Mouse (Mus musculus) heart, postnatal 0 days (tissue): ENCODE results near the gene Nup107. TPM values are rescaled to one million over a fixed set of nuclear protein-coding genes. Genes with fewer than 3 reads are reported as not detected.
"Not testable (repeated sequence)": the region's sequence is repeated elsewhere in the genome, so short reads cannot be mapped to it uniquely, and the experiment has no call there.

Source experiments
- ATAC-seq: fragments of 200-750 bp; cut with Nextera tagmentation; 2 replicates; pipeline ENCODE4 v1.8.0; 2017; ENCODE audit warnings: low read depth, moderate number of reproducible peaks, moderate library complexity; ENCODE audit not compliant: insufficient read depth
- DNase-seq: peaks from one replicate; pipeline ENCODE4 v3.0.0-alpha.2; 2016; ENCODE audit warnings: low spot score
- H3K27ac ChIP-seq: fragments of 300-500 bp; sonication (generic); 2 replicates; pipeline ENCODE4 v1.5.1; 2014; ENCODE audit warnings: low read depth, mild to moderate bottlenecking
- H3K27me3 ChIP-seq: fragments of 300-500 bp; sonication (generic); 2 replicates; pipeline ENCODE4 v1.6.1; 2014; ENCODE audit warnings: low read length, mixed read lengths; ENCODE audit not compliant: control insufficient read depth, insufficient read depth
- H3K36me3 ChIP-seq: fragments of 300-500 bp; sonication (generic); replicated peaks from 2 replicates; pipeline ENCODE4 v1.6.1; 2014; ENCODE audit warnings: low read length, mixed read lengths; ENCODE audit not compliant: control insufficient read depth, insufficient read depth
- H3K4me1 ChIP-seq: fragments of 300-500 bp; sonication (generic); 2 replicates; pipeline ENCODE4 v1.6.1; 2014; ENCODE audit warnings: antibody characterized with exemption; ENCODE audit not compliant: control insufficient read depth, insufficient read depth
- H3K4me2 ChIP-seq: fragments of 300-500 bp; sonication (generic); 2 replicates; pipeline ENCODE4 v1.6.1; 2014; ENCODE audit warnings: low read depth, mild to moderate bottlenecking, low read length, moderate library complexity
- H3K4me3 ChIP-seq: fragments of 300-500 bp; sonication (generic); 2 replicates; pipeline ENCODE4 v1.5.1; 2014; ENCODE audit warnings: low read depth, low read length
- H3K9ac ChIP-seq: fragments of 300-500 bp; sonication (generic); replicated peaks from 2 replicates; pipeline ENCODE4 v1.6.1; 2014; ENCODE audit warnings: low read depth, low read length, mixed read lengths
- H3K9me3 ChIP-seq: fragments of 300-500 bp; sonication (generic); replicated peaks from 2 replicates; pipeline ENCODE4 v1.6.1; 2016; ENCODE audit warnings: low read length; ENCODE audit not compliant: control insufficient read depth
- CTCF ChIP-seq: IDR thresholded peaks from 2 replicates; pipeline ENCODE4 v1.5.1; 2016; ENCODE audit warnings: antibody characterized with exemption, control low read depth, low read depth
- EP300 ChIP-seq: IDR thresholded peaks from 2 replicates; pipeline ENCODE4 v1.6.1; 2016; ENCODE audit warnings: antibody characterized with exemption, low read depth
- WGBS: fragments of 180-500 bp; shearing (Covaris S2); extraction: QIAGEN DNeasy Blood & Tissue Kit; methylation state at CpG from one replicate; pipeline ENCODE4 v1.1.7; 2014; 5-methylcytosine and 5-hydroxymethylcytosine counted together
- polyA plus RNA-seq: library from polyadenylated mRNA; unstranded; fragments of >200 nt; fragmentation: Nextera tagmentation; extraction: Ambion mirVana; gene quantifications from 2 replicates; pipeline ENCODE4 v1.2.1, GENCODE M21; 2015
- total RNA-seq: library from RNA; depleted of rRNA; stranded (reverse); fragments of >200 nt; gene quantifications from 2 replicates; pipeline ENCODE4 v1.2.3, GENCODE M21; 2014; ENCODE audit warnings: low replicate concordance

Nup107 gene
- total and polyA plus RNA-seq, 2 experiments from 2014 or later, result 18.6 to 23.6 TPM

DNA sequence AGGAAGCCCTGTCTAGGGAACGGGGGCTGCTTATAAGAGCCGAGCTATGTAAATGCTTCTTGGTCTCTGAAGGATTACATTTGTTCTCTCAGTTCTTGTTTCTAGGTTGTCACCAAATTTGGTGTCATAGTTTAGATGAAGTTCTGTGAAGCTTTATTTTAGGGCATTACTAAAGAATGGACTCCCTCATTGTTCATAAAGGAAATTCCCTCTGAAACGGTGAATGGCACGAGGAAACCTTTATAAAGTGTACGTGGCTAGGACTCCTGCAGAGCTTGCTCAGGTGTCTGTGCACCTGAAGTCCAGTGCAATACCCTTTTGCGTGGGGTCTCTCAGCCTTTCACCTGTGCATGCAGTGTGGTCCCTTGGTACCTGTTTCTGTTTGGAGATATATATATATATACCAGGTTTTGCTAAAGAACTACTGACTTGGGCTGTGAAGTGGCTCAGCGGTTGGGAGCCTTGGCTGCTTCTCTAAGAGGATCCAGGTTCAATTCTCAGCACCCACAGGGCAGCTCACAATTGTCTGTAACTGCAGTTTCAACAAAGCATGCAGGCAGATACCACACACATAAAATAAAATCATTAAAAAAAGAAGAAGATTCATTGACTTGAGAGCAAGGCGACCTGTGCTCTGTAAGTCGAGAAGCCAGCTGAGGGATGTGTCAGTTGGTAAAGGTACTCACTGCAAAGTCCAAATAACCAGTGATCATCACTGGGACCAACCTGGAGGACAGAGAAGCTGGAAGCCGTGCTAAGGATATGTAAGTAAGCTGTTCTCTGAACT is 32.5 kb downstream of the Nup107 start:
- Histone ChIP-seq H3K4me2 (no peak overlapping the region), H3K27ac (no peak overlapping the region), H3K27me3 (no peaks in the 10 kb centered on the region), H3K4me1 (no peaks in the 10 kb centered on the region), H3K36me3 (peaks cover 94% of the 10 kb centered on the region), H3K9me3 (no peaks in the 10 kb centered on the region), H3K4me3 (no peak overlapping the region), H3K9ac (no peak overlapping the region)
- WGBS, result 91% methylated on average over 10 of the region's 10 CpGs
- TF ChIP-seq CTCF (no peak), EP300 (no peak)
- no peak for DNase-seq
- no peak for ATAC-seq

GRCm38 (mm10) chr10:117758749-117759727 is 33.5 kb downstream of the Nup107 start:
- TF ChIP-seq CTCF (no peak), EP300 (no peak)
- Histone ChIP-seq H3K4me3 (no peak overlapping the region), H3K9ac (no peak overlapping the region), H3K27me3 (no peaks in the 10 kb centered on the region), H3K4me2 (no peak overlapping the region), H3K27ac (no peak overlapping the region), H3K9me3 (no peaks in the 10 kb centered on the region), H3K4me1 (no peaks in the 10 kb centered on the region), H3K36me3 (peaks cover 94% of the 10 kb centered on the region)
- 84% methylated on average over 18 of the region's 18 CpGs for WGBS
- ATAC-seq (no peak), DNase-seq (no peak)

- not testable (repeated sequence) for H3K4me2 ChIP-seq, H3K4me3 ChIP-seq, ATAC-seq, H3K27ac ChIP-seq, H3K9ac ChIP-seq, H3K9me3 ChIP-seq, H3K27me3 ChIP-seq, DNase-seq, H3K4me1 ChIP-seq
- peaks cover 91% of the 10 kb centered on the region for H3K36me3 ChIP-seq
- WGBS, result 95% methylated on average over 3 of the region's 3 CpGs
Measured at GRCm38 (mm10) chr10:117758344-117758743, 34.2 kb downstream of the Nup107 start.

GRCm38 (mm10) chr10:117757796-117758342 is 34.6 kb downstream of the Nup107 start:
- TF ChIP-seq CTCF, result no peak
- no peak for TF ChIP-seq EP300

GRCm38 (mm10) chr10:117757259-117757658 is 35.2 kb downstream of the Nup107 start:
- H3K9ac ChIP-seq, result no peak overlapping the region
- H3K4me3 ChIP-seq, result no peak overlapping the region
- H3K9me3 ChIP-seq, result no peaks in the 10 kb centered on the region
- no peak overlapping the region for H3K27ac ChIP-seq
- TF ChIP-seq CTCF (no peak), EP300 (no peak)
- no peak overlapping the region for H3K4me2 ChIP-seq
- no peaks in the 10 kb centered on the region for H3K4me1 ChIP-seq
- no peaks in the 10 kb centered on the region for H3K27me3 ChIP-seq
- peaks cover 87% of the 10 kb centered on the region for H3K36me3 ChIP-seq
- DNase-seq, result no peak
- 95% methylated on average over 1 of the region's 1 CpGs for WGBS
- no peak for ATAC-seq

More at GRCm38 (mm10) chr10:117757796-117758342, 34.6 kb downstream of the Nup107 start:
- H3K27me3 ChIP-seq, result no peaks in the 10 kb centered on the region
- H3K36me3 ChIP-seq, result peaks cover 91% of the 10 kb centered on the region
- no peak for DNase-seq
- WGBS, result 97% methylated on average over 7 of the region's 7 CpGs
- no peak for ATAC-seq
- no peak overlapping the region for H3K9ac ChIP-seq
- no peak overlapping the region for H3K4me2 ChIP-seq
- no peak overlapping the region for H3K4me3 ChIP-seq
- H3K27ac ChIP-seq, result no peak overlapping the region
- H3K9me3 ChIP-seq, result no peaks in the 10 kb centered on the region
- H3K4me1 ChIP-seq, result no peaks in the 10 kb centered on the region
